Mouse (Mus musculus) lung, embryonic 16.5 days (tissue): ENCODE results near the gene Tmem238. TPM values are rescaled to one million over a fixed set of nuclear protein-coding genes. Genes with fewer than 3 reads are reported as not detected.

ENCODE experiments used
- ATAC-seq: fragments of 200-750 bp; cut with Nextera tagmentation; 2 replicates; pipeline ENCODE4 v1.8.0; 2017; ENCODE audit warnings: low read depth, mild to moderate bottlenecking, moderate library complexity
- H3K27ac ChIP-seq: fragments of 300-500 bp; sonication (generic); 2 replicates; pipeline ENCODE4 v1.5.1; 2014; ENCODE audit warnings: mild to moderate bottlenecking, control low read depth, low read length
- H3K27me3 ChIP-seq: fragments of 300-500 bp; sonication (generic); 2 replicates; pipeline ENCODE4 v1.6.1; 2014; ENCODE audit warnings: low read depth, low read length, mixed read lengths; ENCODE audit not compliant: control insufficient read depth, insufficient read depth
- H3K36me3 ChIP-seq: fragments of 300-500 bp; sonication (generic); 2 replicates; pipeline ENCODE4 v1.6.1; 2014; ENCODE audit warnings: low read length; ENCODE audit not compliant: control insufficient read depth, insufficient read depth
- H3K4me1 ChIP-seq: fragments of 300-500 bp; sonication (generic); replicated peaks from 2 replicates; pipeline ENCODE4 v1.6.1; 2014; ENCODE audit warnings: low read length, mixed read lengths; ENCODE audit not compliant: control insufficient read depth, insufficient read depth
- H3K4me2 ChIP-seq: fragments of 300-500 bp; sonication (generic); 2 replicates; pipeline ENCODE4 v1.6.1; 2014; ENCODE audit warnings: low read depth, low read length, control low read depth
- H3K4me3 ChIP-seq: fragments of 300-500 bp; sonication (generic); 2 replicates; pipeline ENCODE4 v1.5.1; 2014; ENCODE audit warnings: mild to moderate bottlenecking, low read length, control low read depth
- H3K9ac ChIP-seq: fragments of 300-500 bp; sonication (generic); 2 replicates; pipeline ENCODE4 v1.6.1; 2014; ENCODE audit warnings: low read length, control low read depth
- H3K9me3 ChIP-seq: fragments of 300-500 bp; sonication (generic); 2 replicates; pipeline ENCODE4 v1.6.1; 2016; ENCODE audit warnings: low read length; ENCODE audit not compliant: control insufficient read depth
- WGBS: fragments of 180-500 bp; shearing (Covaris S2); extraction: QIAGEN DNeasy Blood & Tissue Kit; methylation state at CpG from one replicate; pipeline ENCODE4 v1.1.7; 2014; 5-methylcytosine and 5-hydroxymethylcytosine counted together
- polyA plus RNA-seq: library from polyadenylated mRNA; unstranded; fragments of >200 nt; fragmentation: Nextera tagmentation; extraction: Ambion mirVana; gene quantifications from 2 replicates; pipeline ENCODE4 v1.2.1, GENCODE M21; 2015

The Tmem238 gene
- polyA plus RNA-seq, 1 experiment from 2014 or later = 17.9 TPM

DNA sequence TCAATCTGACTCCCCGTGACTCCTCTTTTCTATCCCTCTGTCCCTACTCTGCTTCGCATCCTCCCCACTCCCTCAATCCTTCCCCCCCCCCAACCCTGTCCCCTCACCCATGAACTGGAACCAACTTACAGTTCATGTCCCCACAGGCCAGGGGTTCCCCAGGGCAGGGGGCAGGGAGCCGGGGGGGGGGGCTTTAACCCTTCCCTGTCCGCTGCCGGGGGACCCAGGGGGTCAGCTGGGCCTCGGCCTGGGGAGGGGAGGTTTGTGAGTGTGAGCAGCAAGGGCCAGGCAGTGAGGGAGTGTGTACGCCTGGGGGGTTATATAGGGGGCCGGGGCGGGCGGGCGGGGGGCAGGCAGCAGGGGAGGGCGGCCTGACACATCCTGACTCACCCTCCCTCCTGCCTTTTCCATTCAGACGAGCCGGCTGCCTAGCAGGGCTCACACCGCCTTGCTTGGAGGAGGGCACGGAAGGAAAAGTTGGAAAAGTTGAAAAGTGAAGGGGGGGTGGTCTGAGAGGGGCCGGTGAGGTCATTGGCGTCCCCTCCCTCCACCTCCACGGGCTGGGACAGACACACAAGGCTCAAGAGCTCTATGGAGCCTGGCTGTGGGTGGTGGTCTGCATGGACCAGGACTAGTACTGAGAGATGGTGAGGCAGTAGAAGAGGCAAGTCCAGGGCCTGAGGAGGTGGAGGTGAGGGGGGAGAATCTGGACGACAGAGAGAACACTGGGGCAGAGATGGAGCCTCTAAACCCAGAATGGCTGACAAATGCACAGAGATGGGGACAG, 11.4 kb downstream of the Tmem238 start:
- no peak overlapping the region for H3K4me2 ChIP-seq
- H3K9me3 ChIP-seq = no peaks in the 10 kb centered on the region
- peaks cover 41% of the 10 kb centered on the region for H3K27me3 ChIP-seq
- H3K4me1 ChIP-seq = peaks cover 5% of the 10 kb centered on the region
- ATAC-seq = no peak
- WGBS = 6% methylated on average over 17 of the region's 20 CpGs
- no peak overlapping the region for H3K9ac ChIP-seq
- no peak overlapping the region for H3K27ac ChIP-seq
- H3K36me3 ChIP-seq = no peaks in the 10 kb centered on the region
- H3K4me3 ChIP-seq = no peak overlapping the region

DNA sequence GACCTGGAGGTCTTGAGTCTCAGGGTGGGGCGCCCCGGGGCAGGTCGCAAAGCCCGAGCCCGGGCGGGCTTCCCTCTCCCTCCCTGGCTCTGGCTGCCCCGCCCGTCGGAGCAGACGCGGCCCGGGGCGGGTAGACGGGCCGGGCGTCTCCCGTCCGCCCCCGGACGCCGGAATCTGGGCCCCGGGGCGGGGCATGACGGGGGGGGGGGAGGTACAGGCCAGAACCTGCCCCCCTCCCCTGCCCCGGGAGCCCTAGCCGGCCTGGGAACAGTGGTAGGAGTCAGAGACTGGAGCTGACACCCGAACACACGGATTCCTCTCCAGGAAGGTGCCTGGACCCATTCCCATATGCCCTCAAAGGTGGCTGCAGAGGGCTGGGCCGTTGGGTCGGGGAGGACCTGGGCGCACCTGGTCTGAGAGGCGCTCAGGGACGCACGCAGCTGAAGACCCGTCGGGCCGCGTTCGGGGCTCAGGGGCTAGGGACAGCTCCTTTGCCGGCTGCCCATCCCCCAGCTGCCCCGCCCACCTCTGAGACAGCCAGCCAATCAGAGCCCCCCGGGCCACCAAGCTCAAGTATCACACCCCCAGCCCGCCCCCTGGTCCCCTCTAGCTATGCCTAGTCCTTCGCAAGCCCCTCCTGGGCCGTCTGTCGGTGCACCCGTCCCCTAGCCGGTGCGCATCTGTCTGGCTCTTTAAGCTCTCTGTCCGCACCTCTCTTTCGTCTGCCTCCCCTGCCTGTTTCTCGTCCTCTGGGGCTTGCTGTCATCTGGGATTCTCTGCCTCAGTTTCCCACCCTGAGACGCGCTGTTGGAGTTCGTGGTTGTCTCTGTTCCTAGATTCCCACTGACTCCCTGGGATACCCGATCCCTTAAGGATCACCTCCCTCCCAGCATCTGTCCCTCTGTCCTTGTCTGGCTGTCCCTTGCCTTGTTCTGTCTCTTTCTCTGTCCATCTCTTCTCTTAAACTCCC, 12.3 kb downstream of the Tmem238 start:
- 1% methylated on average over 32 of the region's 56 CpGs for WGBS
- H3K27ac ChIP-seq = no peak overlapping the region
- peak overlapping the region; percentile 44 for H3K4me3 ChIP-seq
- peaks cover 5% of the 10 kb centered on the region for H3K4me1 ChIP-seq
- H3K9me3 ChIP-seq = no peaks in the 10 kb centered on the region
- H3K9ac ChIP-seq = peak overlapping the region; percentile 45
- ATAC-seq = peak; percentile 68
- no peaks in the 10 kb centered on the region for H3K36me3 ChIP-seq
- peak overlapping the region; percentile 61 for H3K4me2 ChIP-seq
- H3K27me3 ChIP-seq = peaks cover 41% of the 10 kb centered on the region

DNA sequence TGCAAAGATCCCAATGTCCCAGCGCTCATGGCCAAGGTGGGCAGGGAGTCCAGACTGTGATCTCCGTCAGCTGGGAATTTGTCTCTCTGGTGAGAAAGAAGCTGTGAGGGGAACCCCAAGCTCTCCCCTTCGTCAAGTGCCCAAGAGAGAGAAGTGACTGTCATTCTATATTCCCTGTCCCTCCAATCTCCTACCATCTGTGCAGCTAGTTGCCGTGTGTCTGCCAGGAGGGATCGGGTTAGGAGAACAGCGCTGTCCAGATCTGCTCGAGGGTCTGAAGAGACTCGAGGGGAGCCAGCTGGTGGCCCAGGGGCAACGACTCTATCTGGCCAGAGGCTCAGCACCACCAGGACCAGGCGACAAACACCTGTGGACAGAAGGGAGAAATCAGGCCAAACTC, 13.3 kb downstream of the Tmem238 start:
- H3K4me2 ChIP-seq = no peak overlapping the region
- H3K9ac ChIP-seq = no peak overlapping the region; the same call in 1 of the 2 replicates
- ATAC-seq = no peak
- 48% methylated on average over 10 of the region's 10 CpGs for WGBS
- H3K27me3 ChIP-seq = peaks cover 41% of the 10 kb centered on the region
- H3K27ac ChIP-seq = no peak overlapping the region
- H3K4me1 ChIP-seq = peaks cover 5% of the 10 kb centered on the region
- no peaks in the 10 kb centered on the region for H3K36me3 ChIP-seq
- no peak overlapping the region for H3K4me3 ChIP-seq
- no peaks in the 10 kb centered on the region for H3K9me3 ChIP-seq

DNA sequence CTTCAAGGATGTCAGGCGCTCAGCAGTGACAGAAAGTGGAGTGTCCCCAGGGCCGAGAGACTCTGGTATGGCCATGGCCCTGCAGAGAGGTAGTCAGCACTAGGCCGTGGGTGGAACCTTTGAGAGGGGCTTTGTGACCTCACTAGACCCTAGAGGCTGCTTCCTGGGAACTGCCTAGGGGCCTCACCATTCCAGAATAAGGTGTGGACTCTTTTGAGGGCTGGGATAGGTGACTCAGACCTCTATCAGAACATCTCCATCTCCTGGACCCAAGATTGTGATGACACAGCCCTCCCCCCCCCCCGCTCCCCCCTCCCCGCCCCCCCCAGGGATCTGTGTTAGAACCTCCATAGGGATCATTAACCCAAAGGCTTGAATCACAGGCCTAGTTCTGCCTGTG, 18.3 kb downstream of the Tmem238 start, which contains the start of gene Fam71e2:
TSS of gene Fam71e2 (minus strand) at position 101 of the 400 bp plus-strand sequence.
- no peaks in the 10 kb centered on the region for H3K9me3 ChIP-seq
- H3K27me3 ChIP-seq = peaks cover 12% of the 10 kb centered on the region
- H3K27ac ChIP-seq = no peak within 1 kb of the TSS
- WGBS = 65% methylated on average over 5 of the region's 5 CpGs
- H3K4me2 ChIP-seq = no peak within 1 kb of the TSS
- no peak within 1 kb of the TSS for H3K9ac ChIP-seq
- no peaks in the 10 kb centered on the region for H3K36me3 ChIP-seq
- no peaks in the 10 kb centered on the region for H3K4me1 ChIP-seq
- ATAC-seq = no peak
- no peak within 1 kb of the TSS for H3K4me3 ChIP-seq

DNA sequence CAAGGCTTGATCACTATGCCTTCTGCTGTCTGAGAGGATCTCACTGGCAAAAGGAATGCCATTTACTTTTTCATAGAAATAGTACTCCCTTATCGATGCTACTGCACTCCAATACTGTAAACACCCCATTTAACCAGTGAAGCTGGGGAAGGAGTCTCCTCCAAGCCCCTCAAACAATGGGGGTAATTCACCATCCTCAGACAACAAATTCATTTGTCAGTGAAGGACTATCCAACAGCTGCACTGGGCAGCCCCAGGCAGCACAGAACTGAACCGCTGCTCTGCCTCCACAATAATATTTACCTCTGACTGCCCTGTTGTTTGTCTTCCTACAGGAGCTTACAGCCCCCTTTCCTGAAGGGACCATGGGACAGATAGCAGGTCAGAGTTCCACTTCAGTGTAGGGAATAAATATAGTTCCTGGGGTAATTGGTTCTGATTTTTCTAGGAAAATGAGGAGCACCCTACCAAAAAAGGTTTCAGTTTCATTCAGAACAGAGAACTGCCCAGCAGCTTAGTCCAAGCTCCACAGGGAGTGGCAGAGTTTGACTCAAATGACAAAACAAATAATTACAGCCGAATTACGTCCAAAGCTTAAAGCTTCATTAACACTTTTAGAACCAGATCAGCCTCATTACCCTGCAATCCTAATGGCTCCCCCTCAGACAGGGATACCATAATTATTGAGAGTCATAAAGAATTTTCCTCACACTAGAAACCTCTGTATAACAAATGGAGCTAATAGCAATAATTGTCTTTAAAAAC, 24.3 kb downstream of the Tmem238 start:
- WGBS = 20% methylated on average over 4 of the region's 4 CpGs

DNA sequence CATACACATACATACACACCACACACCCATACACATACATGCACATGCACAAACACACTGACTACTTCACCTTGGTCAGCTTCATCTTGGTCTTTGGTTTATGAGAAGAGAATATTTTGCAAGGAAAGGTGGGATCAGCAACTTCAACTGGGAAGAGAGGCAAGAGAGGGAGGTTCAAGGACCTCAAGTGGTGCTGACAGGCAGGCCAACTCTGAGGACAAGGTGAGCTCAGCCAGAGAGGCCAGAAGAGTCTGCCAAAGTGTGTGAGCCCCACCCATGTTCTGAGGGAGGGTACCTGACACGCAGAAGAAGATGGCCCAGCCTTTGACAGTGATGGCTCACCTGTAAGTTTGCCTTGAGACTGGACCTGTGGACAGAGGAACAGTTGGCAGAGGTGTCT, 29.8 kb downstream of the Tmem238 start:
- no peaks in the 10 kb centered on the region for H3K36me3 ChIP-seq
- no peak overlapping the region for H3K9ac ChIP-seq
- H3K4me2 ChIP-seq = no peak overlapping the region
- no peak overlapping the region for H3K4me3 ChIP-seq
- no peaks in the 10 kb centered on the region for H3K27me3 ChIP-seq
- WGBS = 17% methylated on average over 1 of the region's 1 CpGs
- no peak for ATAC-seq
- no peaks in the 10 kb centered on the region for H3K4me1 ChIP-seq
- H3K27ac ChIP-seq = no peak overlapping the region
- H3K9me3 ChIP-seq = no peaks in the 10 kb centered on the region

More for the DNA sequence above, 24.3 kb downstream of the Tmem238 start:
- no peak overlapping the region for H3K4me2 ChIP-seq
- H3K4me3 ChIP-seq = no peak overlapping the region
- H3K4me1 ChIP-seq = no peaks in the 10 kb centered on the region
- H3K9ac ChIP-seq = no peak overlapping the region
- ATAC-seq = no peak
- no peak overlapping the region for H3K27ac ChIP-seq
- H3K36me3 ChIP-seq = no peaks in the 10 kb centered on the region
- H3K9me3 ChIP-seq = no peaks in the 10 kb centered on the region
- no peaks in the 10 kb centered on the region for H3K27me3 ChIP-seq

DNA sequence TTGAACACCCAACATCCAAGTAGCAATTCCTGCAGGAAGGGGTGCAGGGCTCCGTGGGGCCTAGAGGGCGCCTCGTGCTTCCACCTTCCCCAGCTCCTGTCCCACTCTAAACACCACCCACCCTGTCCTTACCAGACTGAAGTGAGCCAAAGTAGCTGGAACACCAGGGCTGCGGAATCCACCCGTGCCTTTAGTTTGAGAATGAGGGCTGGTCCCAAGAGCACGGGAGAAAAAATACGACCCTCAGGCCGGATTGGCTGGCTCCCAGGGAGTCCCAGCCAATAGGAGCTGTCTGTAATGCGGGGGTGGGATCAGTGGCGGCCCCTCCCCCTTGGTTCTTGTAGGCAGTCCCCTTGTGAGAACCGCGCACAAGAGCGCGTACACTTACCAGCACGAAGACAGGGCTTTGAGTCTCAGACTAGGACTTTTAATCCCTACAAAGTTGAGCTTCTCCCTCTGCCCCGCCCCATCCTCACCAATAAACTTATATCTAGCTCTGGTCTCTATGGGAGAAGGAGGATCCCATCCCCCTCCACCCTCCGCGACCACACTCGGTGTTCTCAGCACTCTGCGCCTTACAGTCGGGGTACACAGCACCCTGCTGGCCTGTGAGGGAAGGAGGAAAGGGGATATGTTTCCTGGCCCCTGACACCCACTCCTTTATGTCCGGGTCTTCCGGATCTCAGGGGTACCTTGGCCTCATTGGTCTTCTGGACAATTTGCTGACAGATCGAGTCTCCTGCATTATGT, 36.5 kb downstream of the Tmem238 start, which contains the start of gene Cox6b2:
TSS of gene Cox6b2 (minus strand) at position 274 of the 750 bp plus-strand sequence.
- ATAC-seq = peak; percentile 96
- Histone ChIP-seq H3K9me3 (no peaks in the 10 kb centered on the region), H3K27ac (peak within 1 kb of the TSS; percentile 60), H3K36me3 (no peaks in the 10 kb centered on the region), H3K9ac (peak within 1 kb of the TSS; percentile 55), H3K4me3 (peak within 1 kb of the TSS; percentile 48), H3K4me1 (peaks cover 8% of the 10 kb centered on the region), H3K4me2 (peak within 1 kb of the TSS; percentile 56), H3K27me3 (no peaks in the 10 kb centered on the region)
- 3% methylated on average over 24 of the region's 24 CpGs for WGBS
